Mouse (Mus musculus): ENCODE data around the gene Senp3. TPM values are rescaled to one million over a fixed set of nuclear protein-coding genes. Genes with fewer than 3 reads are reported as not detected.

Gene Senp3
- polyA plus RNA-seq, 1 experiment from 2014 or later: 96.5 TPM

GRCm38 (mm10) chr11:69670786-69671725, 10.8 kb downstream of the Senp3 start:
- Histone ChIP-seq H3K27ac (ENCODE audit: low read length) (peak overlapping the region; percentile 98), H3K36me3 (ENCODE audit: insufficient read depth, low read length) (peaks cover 72% of the 10 kb centered on the region), H3K27me3 (ENCODE audit: insufficient read depth, low read length) (no peaks in the 10 kb centered on the region), H3K4me1 (ENCODE audit: insufficient read depth, low read length) (peaks cover 22% of the 10 kb centered on the region), H3K9me3 (ENCODE audit: low read length) (no peaks in the 10 kb centered on the region), H3K4me2 (replicated peaks; ENCODE audit: low read depth, low read length) (peak overlapping the region; percentile 93), H3K4me3 (ENCODE audit: low read length) (peak overlapping the region; percentile 100), H3K9ac (replicated peaks; ENCODE audit: low read length) (peak overlapping the region; percentile 100)
- peak; percentile 72 for ATAC-seq (ENCODE audit: low FRiP score, low TSS enrichment)
- WGBS: under 1% methylated on average over 58 of the region's 61 CpGs

DNA sequence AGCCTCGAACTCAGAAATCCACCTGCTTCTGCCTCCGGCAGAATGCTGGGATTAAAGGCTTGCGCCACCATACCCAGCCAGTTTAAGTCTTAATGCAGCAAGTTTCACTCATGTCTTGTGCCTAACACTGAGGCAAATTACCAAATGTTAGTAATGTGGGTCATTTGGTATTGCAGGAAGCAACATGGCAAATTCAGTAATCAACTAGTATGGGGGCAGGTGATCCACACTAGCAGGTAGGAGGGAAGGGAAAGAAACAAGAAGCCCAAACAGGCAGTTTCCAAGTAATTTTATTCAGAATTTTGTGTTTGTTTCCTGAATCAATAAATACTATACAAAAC, 15.2 kb downstream of the Senp3 start:
- no peaks in the 10 kb centered on the region for H3K27me3 ChIP-seq (ENCODE audit: insufficient read depth, low read length)
- ATAC-seq (ENCODE audit: low FRiP score, low TSS enrichment): no peak
- peaks cover 26% of the 10 kb centered on the region for H3K4me1 ChIP-seq (ENCODE audit: insufficient read depth, low read length)
- no peak overlapping the region for H3K4me3 ChIP-seq (ENCODE audit: low read length)
- no peaks in the 10 kb centered on the region for H3K9me3 ChIP-seq (ENCODE audit: low read length)
- 87% methylated on average over 3 of the region's 3 CpGs for WGBS
- H3K9ac ChIP-seq (replicated peaks; ENCODE audit: low read length): no peak overlapping the region
- H3K36me3 ChIP-seq (ENCODE audit: insufficient read depth, low read length): peaks cover 61% of the 10 kb centered on the region
- no peak overlapping the region for H3K27ac ChIP-seq (ENCODE audit: low read length)
- no peak overlapping the region for H3K4me2 ChIP-seq (replicated peaks; ENCODE audit: low read depth, low read length)

DNA sequence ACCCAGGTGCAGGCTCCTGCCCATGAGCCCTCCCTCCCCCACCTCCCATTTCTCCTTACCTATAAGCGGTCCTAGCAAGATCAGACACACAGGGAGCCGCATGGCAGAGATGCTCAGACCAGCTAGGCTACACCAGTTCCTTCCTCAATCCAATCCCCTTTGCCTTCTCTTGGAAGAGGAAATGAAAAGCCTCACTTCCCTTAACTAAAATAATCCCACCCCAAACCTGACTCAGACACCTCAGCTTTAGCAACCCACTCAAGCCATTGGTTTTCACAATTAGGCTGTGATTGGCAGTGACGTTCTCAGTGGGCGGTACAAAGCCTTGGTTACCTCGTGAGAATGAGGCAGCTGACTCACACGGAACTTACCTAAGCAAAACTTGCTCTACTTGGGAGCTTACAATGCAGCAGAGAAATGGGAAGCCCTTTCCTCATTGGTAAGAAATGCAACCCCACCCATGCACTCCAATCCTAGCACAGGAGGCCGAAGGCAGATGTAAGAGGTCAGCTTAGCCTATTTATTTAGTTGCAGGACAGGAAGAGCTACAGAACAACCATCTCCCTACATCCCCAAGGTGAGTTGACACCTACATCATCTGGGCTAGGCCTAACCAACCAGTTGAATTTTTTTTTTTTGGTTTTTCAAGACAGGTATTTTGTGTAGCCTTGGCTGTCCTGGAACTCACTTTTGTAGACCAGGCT, 15.8 kb downstream of the Senp3 start, which contains the start of gene Cd68:
Gene Cd68, minus strand, starts transcription at position 193 of the 704 bp plus-strand sequence.
- WGBS: 28% methylated on average over 7 of the region's 7 CpGs
- Histone ChIP-seq H3K4me3 (ENCODE audit: low read length) (no peak within 1 kb of the TSS), H3K9me3 (ENCODE audit: low read length) (no peaks in the 10 kb centered on the region), H3K27me3 (ENCODE audit: insufficient read depth, low read length) (no peaks in the 10 kb centered on the region), H3K4me2 (replicated peaks; ENCODE audit: low read depth, low read length) (no peak within 1 kb of the TSS), H3K4me1 (ENCODE audit: insufficient read depth, low read length) (peaks cover 31% of the 10 kb centered on the region), H3K9ac (replicated peaks; ENCODE audit: low read length) (no peak within 1 kb of the TSS), H3K27ac (ENCODE audit: low read length) (0 out of 2 replicates have a peak within 1 kb of the TSS, but pooled peaks have one; percentile 51), H3K36me3 (ENCODE audit: insufficient read depth, low read length) (peaks cover 61% of the 10 kb centered on the region)
- ATAC-seq (ENCODE audit: low FRiP score, low TSS enrichment): no peak

GRCm38 (mm10) chr11:69665457-69665960, 16.4 kb downstream of the Senp3 start:
- peaks cover 56% of the 10 kb centered on the region for H3K36me3 ChIP-seq (ENCODE audit: insufficient read depth, low read length)
- H3K4me2 ChIP-seq (replicated peaks; ENCODE audit: low read depth, low read length): no peak overlapping the region
- no peak for ATAC-seq (ENCODE audit: low FRiP score, low TSS enrichment)
- no peak overlapping the region for H3K4me3 ChIP-seq (ENCODE audit: low read length)
- H3K9me3 ChIP-seq (ENCODE audit: low read length): no peaks in the 10 kb centered on the region
- WGBS: 76% methylated on average over 9 of the region's 9 CpGs
- H3K9ac ChIP-seq (replicated peaks; ENCODE audit: low read length): no peak overlapping the region
- 0 out of 2 replicates have a peak overlapping the region, but pooled peaks have one; percentile 51 for H3K27ac ChIP-seq (ENCODE audit: low read length)
- H3K4me1 ChIP-seq (ENCODE audit: insufficient read depth, low read length): peaks cover 31% of the 10 kb centered on the region
- no peaks in the 10 kb centered on the region for H3K27me3 ChIP-seq (ENCODE audit: insufficient read depth, low read length)

DNA sequence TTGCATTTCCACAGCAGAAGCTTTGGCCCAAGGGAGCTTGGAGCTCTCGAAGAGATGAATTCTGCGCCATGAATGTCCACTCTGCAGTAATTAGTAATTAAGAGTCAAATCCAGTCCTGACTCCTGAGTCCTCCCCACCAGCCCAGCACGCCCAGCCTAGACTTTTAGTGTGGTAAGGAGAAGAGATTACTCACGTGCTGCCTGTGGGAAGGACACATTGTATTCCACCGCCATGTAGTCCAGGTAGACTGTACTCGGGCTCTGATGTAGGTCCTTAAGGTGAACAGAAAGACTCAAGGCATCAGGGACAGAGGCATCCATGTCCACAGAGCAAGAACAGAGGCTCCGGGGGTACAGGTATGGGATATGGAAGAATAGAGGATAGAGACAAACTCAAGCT, 17.0 kb downstream of the Senp3 start:
- 91% methylated on average over 7 of the region's 7 CpGs for WGBS
- H3K27ac ChIP-seq (ENCODE audit: low read length): no peak overlapping the region
- H3K36me3 ChIP-seq (ENCODE audit: insufficient read depth, low read length): peaks cover 49% of the 10 kb centered on the region
- H3K27me3 ChIP-seq (ENCODE audit: insufficient read depth, low read length): no peaks in the 10 kb centered on the region
- no peak overlapping the region for H3K4me2 ChIP-seq (replicated peaks; ENCODE audit: low read depth, low read length)
- no peak for ATAC-seq (ENCODE audit: low FRiP score, low TSS enrichment)
- H3K9ac ChIP-seq (replicated peaks; ENCODE audit: low read length): no peak overlapping the region
- no peaks in the 10 kb centered on the region for H3K9me3 ChIP-seq (ENCODE audit: low read length)
- no peak overlapping the region for H3K4me3 ChIP-seq (ENCODE audit: low read length)
- peaks cover 25% of the 10 kb centered on the region for H3K4me1 ChIP-seq (ENCODE audit: insufficient read depth, low read length)

- H3K9me3 ChIP-seq (ENCODE audit: low read length): no peaks in the 10 kb centered on the region
- 81% methylated on average over 6 of the region's 6 CpGs for WGBS
- no peak overlapping the region for H3K4me3 ChIP-seq (ENCODE audit: low read length)
- H3K9ac ChIP-seq (replicated peaks; ENCODE audit: low read length): no peak overlapping the region
- ATAC-seq (ENCODE audit: low FRiP score, low TSS enrichment): no peak
- peak overlapping the region; percentile 93 for H3K27ac ChIP-seq (ENCODE audit: low read length)
- H3K4me2 ChIP-seq (replicated peaks; ENCODE audit: low read depth, low read length): no peak overlapping the region
- H3K27me3 ChIP-seq (ENCODE audit: insufficient read depth, low read length): no peaks in the 10 kb centered on the region
- H3K36me3 ChIP-seq (ENCODE audit: insufficient read depth, low read length): peaks cover 45% of the 10 kb centered on the region
- H3K4me1 ChIP-seq (ENCODE audit: insufficient read depth, low read length): peaks cover 16% of the 10 kb centered on the region
Measured at GRCm38 (mm10) chr11:69663795-69664194, 18.1 kb downstream of the Senp3 start.

DNA sequence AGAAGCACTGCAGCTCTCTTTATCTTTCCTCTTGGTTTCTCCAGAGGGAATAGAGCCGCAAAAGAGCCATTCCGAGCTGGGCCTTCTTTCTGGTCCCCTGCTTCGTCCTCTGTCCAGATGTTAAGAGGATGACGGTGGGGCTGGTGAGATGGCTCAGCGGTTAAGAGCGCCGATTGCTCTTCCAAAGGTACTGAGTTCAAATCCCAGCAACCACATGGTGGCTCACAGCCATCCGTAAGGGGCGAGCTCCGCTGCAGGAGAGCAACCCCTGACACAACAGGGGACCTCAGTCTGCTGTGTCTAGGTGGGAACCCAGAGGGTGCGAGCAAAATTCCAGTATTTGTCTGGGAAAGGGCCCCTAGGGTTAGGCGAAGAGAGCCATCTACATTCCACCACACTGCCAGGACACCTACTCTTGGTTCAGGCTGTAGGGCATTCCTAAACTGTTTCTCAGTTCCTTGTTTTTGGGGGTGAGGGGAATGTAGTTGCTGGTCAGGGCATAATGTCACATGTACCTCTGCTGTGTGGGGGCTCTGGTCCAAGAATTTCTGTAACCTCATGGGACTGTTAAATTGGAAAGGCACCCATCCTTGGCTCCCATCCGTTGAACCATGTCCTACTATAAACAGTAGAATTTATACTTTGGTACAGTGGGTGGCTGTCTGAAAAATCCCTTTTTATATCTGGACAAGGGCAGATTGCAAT, 18.8 kb downstream of the Senp3 start:
- H3K27me3 ChIP-seq (ENCODE audit: insufficient read depth, low read length): no peaks in the 10 kb centered on the region
- H3K4me3 ChIP-seq (ENCODE audit: low read length): peak overlapping the region; percentile 70
- WGBS: 68% methylated on average over 13 of the region's 13 CpGs
- no peaks in the 10 kb centered on the region for H3K9me3 ChIP-seq (ENCODE audit: low read length)
- peaks cover 16% of the 10 kb centered on the region for H3K4me1 ChIP-seq (ENCODE audit: insufficient read depth, low read length)
- H3K27ac ChIP-seq (ENCODE audit: low read length): peak overlapping the region; percentile 93
- peaks cover 44% of the 10 kb centered on the region for H3K36me3 ChIP-seq (ENCODE audit: insufficient read depth, low read length)
- 0 out of 2 replicates have a peak, but pooled peaks have one; percentile 7 for ATAC-seq (ENCODE audit: low FRiP score, low TSS enrichment)
- peak overlapping the region; percentile 74 for H3K9ac ChIP-seq (replicated peaks; ENCODE audit: low read length)
- H3K4me2 ChIP-seq (replicated peaks; ENCODE audit: low read depth, low read length): peak overlapping the region; percentile 59

- Histone ChIP-seq H3K9ac (replicated peaks; ENCODE audit: low read length) (peak within 1 kb of the TSS; percentile 74), H3K36me3 (ENCODE audit: insufficient read depth, low read length) (peaks cover 44% of the 10 kb centered on the region), H3K27ac (ENCODE audit: low read length) (peak within 1 kb of the TSS; percentile 93), H3K9me3 (ENCODE audit: low read length) (no peaks in the 10 kb centered on the region), H3K4me1 (ENCODE audit: insufficient read depth, low read length) (peaks cover 16% of the 10 kb centered on the region), H3K4me3 (ENCODE audit: low read length) (peak within 1 kb of the TSS; percentile 70), H3K4me2 (replicated peaks; ENCODE audit: low read depth, low read length) (peak within 1 kb of the TSS; percentile 59), H3K27me3 (ENCODE audit: insufficient read depth, low read length) (no peaks in the 10 kb centered on the region)
- WGBS: under 1% methylated on average over 48 of the region's 48 CpGs
- ATAC-seq (ENCODE audit: low FRiP score, low TSS enrichment): peak; percentile 96
Measured at GRCm38 (mm10) chr11:69662213-69662966, 19.5 kb downstream of the Senp3 start, which contains the start of gene Mpdu1. Gene Mpdu1 (minus strand): TSS chr11:69662642.

Data from kidney, embryonic 16.5 days (tissue).